Mouse (Mus musculus) erythroblast, embryonic 14.5 days (primary cell): Measurements from ENCODE around the gene Pip5k1c. TPM values are rescaled to one million over a fixed set of nuclear protein-coding genes. Genes with fewer than 3 reads are reported as not detected.

Experiments used
- H3K27me3 ChIP-seq: 2 replicates; pipeline ENCODE4 v1.6.1; 2012; ENCODE audit warnings: inconsistent platforms; ENCODE audit not compliant: control insufficient read depth
- H3K36me3 ChIP-seq: 2 replicates; pipeline ENCODE4 v1.6.1; 2012; ENCODE audit warnings: mild to moderate bottlenecking, inconsistent platforms; ENCODE audit not compliant: control insufficient read depth
- H3K4me1 ChIP-seq: 2 replicates; pipeline ENCODE4 v1.6.1; 2012; ENCODE audit warnings: inconsistent platforms; ENCODE audit not compliant: control insufficient read depth
- H3K4me3 ChIP-seq: replicated peaks from 2 replicates; pipeline ENCODE3; 2012; ENCODE audit warnings: moderate library complexity, mild to moderate bottlenecking, inconsistent platforms
- H3K9me3 ChIP-seq: 2 replicates; pipeline ENCODE4 v1.6.1; 2012; ENCODE audit warnings: low read length, inconsistent platforms, mixed read lengths; ENCODE audit not compliant: control insufficient read depth
- GATA1 ChIP-seq: IDR thresholded peaks from 2 replicates; pipeline ENCODE4 v1.6.1; 2012; ENCODE audit warnings: low read length, inconsistent platforms, mixed read lengths
- TAL1 ChIP-seq: IDR thresholded peaks from 3 replicates; pipeline ENCODE4 v1.6.1; 2012; ENCODE audit warnings: low read length, inconsistent platforms, mixed read lengths
- polyA plus RNA-seq: library from polyadenylated mRNA; stranded (reverse); fragments of >175 nt; gene quantifications from 2 replicates; pipeline ENCODE4 v1.2.3, GENCODE M21; 2012

The Pip5k1c gene
- polyA plus RNA-seq, 1 experiment: 4.5 TPM

GRCm38 (mm10) chr10:81305663-81306062, 12.9 kb downstream of the Pip5k1c start:
- H3K4me3 ChIP-seq: no peak overlapping the region
- no peaks in the 10 kb centered on the region for H3K27me3 ChIP-seq
- H3K4me1 ChIP-seq: peaks cover 39% of the 10 kb centered on the region
- no peaks in the 10 kb centered on the region for H3K9me3 ChIP-seq
- peaks cover 64% of the 10 kb centered on the region for H3K36me3 ChIP-seq
- TF ChIP-seq TAL1 (no peak), GATA1 (no peak)

- Histone ChIP-seq H3K4me1 (peaks cover 36% of the 10 kb centered on the region), H3K36me3 (peaks cover 70% of the 10 kb centered on the region), H3K4me3 (no peak overlapping the region), H3K9me3 (no peaks in the 10 kb centered on the region), H3K27me3 (no peaks in the 10 kb centered on the region)
- no peak for TF ChIP-seq TAL1
- TF ChIP-seq GATA1: no peak
Observed at GRCm38 (mm10) chr10:81306173-81306668, 13.5 kb downstream of the Pip5k1c start.

- H3K36me3 ChIP-seq: peaks cover 72% of the 10 kb centered on the region
- no peaks in the 10 kb centered on the region for H3K9me3 ChIP-seq
- H3K27me3 ChIP-seq: no peaks in the 10 kb centered on the region
- H3K4me3 ChIP-seq: no peak overlapping the region
- TF ChIP-seq TAL1 (no peak), GATA1 (no peak)
- H3K4me1 ChIP-seq: peaks cover 29% of the 10 kb centered on the region
Observed at GRCm38 (mm10) chr10:81306837-81307682, 14.3 kb downstream of the Pip5k1c start.

GRCm38 (mm10) chr10:81309571-81309970, 16.8 kb downstream of the Pip5k1c start:
- H3K4me3 ChIP-seq: no peak overlapping the region
- peaks cover 14% of the 10 kb centered on the region for H3K4me1 ChIP-seq
- no peak for TF ChIP-seq GATA1
- no peak for TF ChIP-seq TAL1
- peaks cover 94% of the 10 kb centered on the region for H3K36me3 ChIP-seq
- H3K27me3 ChIP-seq: no peaks in the 10 kb centered on the region
- H3K9me3 ChIP-seq: no peaks in the 10 kb centered on the region

GRCm38 (mm10) chr10:81313581-81313980, 20.8 kb downstream of the Pip5k1c start:
- Histone ChIP-seq H3K4me3 (no peak overlapping the region), H3K27me3 (no peaks in the 10 kb centered on the region), H3K4me1 (peaks cover 39% of the 10 kb centered on the region), H3K36me3 (peaks cover 94% of the 10 kb centered on the region), H3K9me3 (no peaks in the 10 kb centered on the region)
- TF ChIP-seq TAL1 (no peak), GATA1 (no peak)

- no peaks in the 10 kb centered on the region for H3K27me3 ChIP-seq
- no peaks in the 10 kb centered on the region for H3K9me3 ChIP-seq
- peaks cover 45% of the 10 kb centered on the region for H3K4me1 ChIP-seq
- TF ChIP-seq GATA1: no peak
- no peak for TF ChIP-seq TAL1
- peaks cover 93% of the 10 kb centered on the region for H3K36me3 ChIP-seq
- no peak overlapping the region for H3K4me3 ChIP-seq
Observed at GRCm38 (mm10) chr10:81314201-81314600, 21.4 kb downstream of the Pip5k1c start.

- peaks cover 58% of the 10 kb centered on the region for H3K4me1 ChIP-seq
- H3K36me3 ChIP-seq: peaks cover 79% of the 10 kb centered on the region
- no peaks in the 10 kb centered on the region for H3K9me3 ChIP-seq
- no peak overlapping the region for H3K4me3 ChIP-seq
- TF ChIP-seq GATA1: no peak
- no peak for TF ChIP-seq TAL1
- no peaks in the 10 kb centered on the region for H3K27me3 ChIP-seq
Observed at GRCm38 (mm10) chr10:81315587-81315986, 22.8 kb downstream of the Pip5k1c start.

- Histone ChIP-seq H3K4me3 (peak overlapping the region; percentile 47), H3K4me1 (peaks cover 60% of the 10 kb centered on the region), H3K36me3 (peaks cover 70% of the 10 kb centered on the region), H3K27me3 (no peaks in the 10 kb centered on the region), H3K9me3 (no peaks in the 10 kb centered on the region)
- TF ChIP-seq GATA1 (no peak), TAL1 (no peak)
Observed at GRCm38 (mm10) chr10:81316338-81317060, 23.7 kb downstream of the Pip5k1c start.

GRCm38 (mm10) chr10:81317273-81317672, 24.5 kb downstream of the Pip5k1c start:
- H3K4me1 ChIP-seq: peaks cover 67% of the 10 kb centered on the region
- H3K27me3 ChIP-seq: no peaks in the 10 kb centered on the region
- no peaks in the 10 kb centered on the region for H3K9me3 ChIP-seq
- no peak for TF ChIP-seq TAL1
- no peak for TF ChIP-seq GATA1
- H3K4me3 ChIP-seq: peak overlapping the region; percentile 47
- peaks cover 68% of the 10 kb centered on the region for H3K36me3 ChIP-seq
